Mouse (Mus musculus) heart, adult 2 months (tissue): ENCODE measurements around the gene Nelfcd. TPM values are rescaled to one million over a fixed set of nuclear protein-coding genes. Genes with fewer than 3 reads are reported as not detected.

Experiments
- DNase-seq, 2 experiments: peaks; one replicate each; pipeline ENCODE4 v3.0.0; 2021
- H3K27ac ChIP-seq: fragments of 200-600 bp; 2 replicates; pipeline ENCODE4 v1.8.1; 2022
- H3K27me3 ChIP-seq: fragments of 200-500 bp; 2 replicates; pipeline ENCODE4 v1.6.1; 2012; ENCODE audit warnings: mild to moderate bottlenecking, low read length, inconsistent platforms, mixed read lengths; ENCODE audit not compliant: control insufficient read depth, insufficient read depth
- H3K36me3 ChIP-seq: fragments of 200-500 bp; 2 replicates; pipeline ENCODE4 v1.6.1; 2012; ENCODE audit warnings: low read length, inconsistent platforms; ENCODE audit not compliant: control insufficient read depth, insufficient read depth
- H3K4me1 ChIP-seq: fragments of 200-500 bp; 2 replicates; pipeline ENCODE4 v1.6.1; 2011; ENCODE audit warnings: low read length; ENCODE audit not compliant: control insufficient read depth, insufficient read depth
- H3K4me3 ChIP-seq: fragments of 200-600 bp; 2 replicates; pipeline ENCODE4 v1.8.1; 2022
- H3K79me2 ChIP-seq: fragments of 200-500 bp; replicated peaks from 2 replicates; pipeline ENCODE4 v1.6.1; 2012; ENCODE audit warnings: mild to moderate bottlenecking, inconsistent platforms, low read length, moderate library complexity, mixed read lengths; ENCODE audit not compliant: control insufficient read depth, insufficient read depth
- H3K9ac ChIP-seq: fragments of 200-500 bp; 2 replicates; pipeline ENCODE4 v1.6.1; 2012; ENCODE audit warnings: low read depth, mild to moderate bottlenecking, control low read depth, inconsistent platforms, low read length, mixed read lengths
- CTCF ChIP-seq: fragments of 200-600 bp; IDR thresholded peaks from 2 replicates; pipeline ENCODE4 v1.8.1; 2022; ENCODE audit warnings: antibody characterized with exemption, mild to moderate bottlenecking, moderate library complexity
- EP300 ChIP-seq: fragments of 200-500 bp; IDR thresholded peaks from 2 replicates; pipeline ENCODE4 v1.6.1; 2011; ENCODE audit warnings: low read depth, low read length, control low read depth; ENCODE audit not compliant: insufficient read depth
- POLR2A ChIP-seq: fragments of 200-500 bp; IDR thresholded peaks from 2 replicates; pipeline ENCODE4 v1.6.1; 2011; ENCODE audit warnings: mild to moderate bottlenecking, low read depth, low read length, control low read depth; ENCODE audit not compliant: insufficient read depth
- WGBS: fragments of 180-500 bp; shearing (Covaris S2); methylation state at CpG from one replicate; pipeline ENCODE4 v1.1.7; 2018; 5-methylcytosine and 5-hydroxymethylcytosine counted together
- intact Hi-C: fragments of 180-260 bp; cut with DNase I; formaldehyde crosslinking; loops from one replicate; pipeline ENCODE4 v1.15.1; 2025
- long read RNA-seq: library from polyadenylated mRNA; stranded (forward); transcript quantifications from one replicate; pipeline ENCODE4 v2.0.0, GENCODE M21; 2021
- polyA plus RNA-seq: library from polyadenylated mRNA; depleted of rRNA; stranded (reverse); fragments of >200 nt; gene quantifications from 2 replicates; pipeline ENCODE4 v1.2.3, GENCODE M21; 2012; rRNA removed
- total RNA-seq, 2 experiments: library from RNA; stranded (reverse); gene quantifications; 2 replicates each; pipeline ENCODE4 v1.2.3; 2021

Nelfcd gene
- total RNA-seq (10 to 100 TPM; 26.5 to 30.3 TPM), polyA plus RNA-seq (38.1 and 47.5 TPM in 2 replicates)
- long read RNA-seq, transcript Nelfcd-202 (15 exons, 2,279 nt) = major isoform, 57 of 66 reads
- long read RNA-seq, partial matches to known transcripts = 1 of 66 reads
- long read RNA-seq, other reads (novel, unspliced or antisense) = 8 of 66 reads

DNA sequence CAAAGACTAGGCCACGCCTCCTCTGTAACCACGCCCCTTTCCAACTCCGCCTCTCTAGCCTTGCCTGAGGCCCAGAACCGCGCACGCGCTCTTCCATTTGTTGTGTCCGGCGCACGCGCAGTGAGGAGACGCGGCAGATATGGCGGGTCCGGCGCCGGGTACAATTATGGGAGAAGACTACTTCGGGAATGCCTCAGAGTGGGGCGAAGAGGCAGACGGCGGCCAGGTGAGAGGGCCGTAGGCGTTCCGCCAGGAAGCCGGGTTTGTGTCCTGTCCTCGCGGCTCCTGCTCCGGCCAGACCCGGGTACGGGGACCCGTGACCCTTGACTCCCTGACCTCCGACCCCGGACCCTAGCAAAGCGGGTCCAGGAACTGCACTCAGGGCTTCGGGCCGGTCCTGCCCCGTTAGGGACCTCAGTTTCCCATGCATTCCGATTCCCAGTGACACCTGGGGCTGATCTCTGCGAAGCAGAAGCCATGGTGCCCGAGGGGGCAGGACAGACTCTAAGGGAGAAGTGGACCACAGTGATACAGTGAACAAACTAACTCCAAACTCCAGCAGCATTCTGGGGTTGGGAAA lies at the start of gene Nelfcd:
TSS of gene Nelfcd (plus strand) at position 74 of the 580 bp plus-strand sequence.
- WGBS = under 1% methylated on average over 40 of the region's 40 CpGs
- TF ChIP-seq EP300 (0 out of 2 replicates have a peak, but pooled peaks have one; percentile 25), CTCF (no peak), POLR2A (peak; percentile 68)
- H3K36me3 ChIP-seq = no peaks in the 10 kb centered on the region
- H3K4me1 ChIP-seq = no peaks in the 10 kb centered on the region; the same call in 1 of the 2 replicates
- H3K27me3 ChIP-seq = no peaks in the 10 kb centered on the region
- H3K9ac ChIP-seq = peak within 1 kb of the TSS; percentile 92
- H3K79me2 ChIP-seq = peaks cover 3% of the 10 kb centered on the region; the same call in 1 of the 2 replicates
- peak; percentile 94 for DNase-seq
- intact Hi-C loops = loop anchor here (2.0 to 10.0 kb wide), 5 partner anchors 23 to 259 kb away; partner anchors contain the start of genes Ctsz and Prelid3b
- H3K27ac ChIP-seq = peak within 1 kb of the TSS; percentile 93
- H3K4me3 ChIP-seq = peak within 1 kb of the TSS; percentile 96

DNA sequence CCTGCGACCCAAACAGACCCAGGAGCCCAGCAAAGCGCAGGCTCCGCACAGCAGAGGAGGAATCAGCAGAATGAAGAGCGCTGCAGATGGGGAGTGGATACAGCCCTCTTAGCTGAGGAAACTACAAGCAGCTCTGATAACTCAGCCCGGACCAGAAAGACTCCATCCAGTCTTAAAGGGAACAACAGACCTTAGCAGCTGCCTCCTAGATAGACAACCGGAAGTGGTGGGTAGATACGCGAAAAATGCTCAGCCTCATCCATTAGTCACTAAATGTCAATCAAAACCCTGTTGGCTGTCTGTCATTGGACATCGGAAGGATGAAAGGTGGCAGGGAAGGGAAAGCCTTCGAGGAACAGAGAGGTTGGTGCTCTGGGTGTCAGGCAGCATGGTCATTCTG lies 49.0 kb upstream of the Nelfcd start:
- Histone ChIP-seq H3K4me3 (no peak overlapping the region), H3K4me1 (no peaks in the 10 kb centered on the region), H3K27me3 (no peaks in the 10 kb centered on the region), H3K36me3 (no peaks in the 10 kb centered on the region), H3K79me2 (no peaks in the 10 kb centered on the region), H3K27ac (no peak overlapping the region), H3K9ac (no peak overlapping the region)
- intact Hi-C loops = no loop called here
- TF ChIP-seq CTCF = no peak
- no peak for TF ChIP-seq POLR2A
- no peak for TF ChIP-seq EP300
- 76% methylated on average over 10 of the region's 10 CpGs for WGBS
- no peak for DNase-seq

DNA sequence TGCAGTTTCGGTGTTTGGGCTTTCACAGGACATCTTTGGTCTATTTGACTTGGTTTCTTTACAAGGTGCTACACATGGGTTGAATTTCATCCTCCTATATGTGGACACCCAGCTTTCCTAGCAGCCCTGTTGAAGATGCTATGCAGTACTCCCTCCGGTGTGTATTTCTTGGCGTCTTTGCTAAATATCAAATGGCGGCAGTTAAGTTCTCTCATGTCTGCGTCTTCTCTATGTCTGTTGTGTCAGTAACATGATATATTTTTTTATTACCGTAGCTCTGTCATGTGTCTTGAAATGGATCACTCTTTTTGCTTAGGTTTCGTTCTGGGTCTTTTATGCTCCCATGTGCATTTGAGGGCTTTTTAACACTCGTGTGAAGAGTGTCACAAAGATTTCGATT lies 34.6 kb upstream of the Nelfcd start:
- Histone ChIP-seq H3K4me1 (no peaks in the 10 kb centered on the region), H3K36me3 (no peaks in the 10 kb centered on the region), H3K27ac (no peak overlapping the region), H3K27me3 (no peaks in the 10 kb centered on the region), H3K4me3 (no peak overlapping the region), H3K79me2 (no peaks in the 10 kb centered on the region), H3K9ac (no peak overlapping the region)
- no peak for DNase-seq
- no peak for TF ChIP-seq POLR2A
- no peak for TF ChIP-seq EP300
- no peak for TF ChIP-seq CTCF
- intact Hi-C loops = no loop called here
- WGBS = 86% methylated on average over 9 of the region's 9 CpGs

DNA sequence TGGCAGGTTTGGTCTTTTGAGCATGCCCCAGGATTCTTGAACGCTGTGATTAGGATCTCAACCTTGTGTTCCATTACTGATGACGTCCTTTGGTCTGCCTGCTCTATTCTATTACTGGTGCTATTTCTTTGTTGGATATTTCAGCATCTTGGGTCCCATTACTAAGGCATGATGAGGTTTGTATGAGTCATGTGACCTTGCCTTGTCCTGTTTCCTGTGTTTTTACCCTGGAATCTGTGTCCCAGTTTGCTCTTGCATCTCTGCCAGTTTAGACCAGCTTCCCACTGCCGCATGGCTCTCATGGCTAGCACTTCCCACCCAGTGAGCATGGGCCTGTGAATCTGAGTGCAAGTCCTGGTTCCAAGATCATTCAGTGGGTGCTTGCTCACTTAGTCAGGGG lies 23.7 kb upstream of the Nelfcd start:
- WGBS = 83% methylated on average over 3 of the region's 3 CpGs
- TF ChIP-seq EP300 (no peak), CTCF (no peak), POLR2A (no peak)
- intact Hi-C loops = no loop called here

DNA sequence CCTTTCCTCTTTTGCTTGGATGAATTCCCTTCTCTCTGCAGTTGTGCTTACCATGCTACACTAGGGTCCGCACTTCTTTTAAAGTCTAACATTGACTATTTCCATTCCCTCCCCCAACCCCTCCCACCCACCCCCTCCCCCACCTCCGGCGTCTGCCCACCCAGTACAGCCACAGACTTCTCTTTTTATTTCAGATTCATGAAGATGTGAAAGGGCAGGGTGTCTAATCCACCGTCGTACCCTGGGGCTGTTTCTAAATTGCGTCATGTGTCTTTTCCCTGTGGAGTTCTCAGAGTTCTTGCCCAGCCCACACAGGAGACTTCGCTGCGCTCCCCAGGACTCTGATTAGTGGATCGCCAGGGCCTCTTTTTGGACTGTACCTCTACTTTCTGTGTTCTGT lies 23.1 kb upstream of the Nelfcd start:
- H3K79me2 ChIP-seq = no peaks in the 10 kb centered on the region
- H3K27me3 ChIP-seq = no peaks in the 10 kb centered on the region
- H3K9ac ChIP-seq = no peak overlapping the region
- H3K4me1 ChIP-seq = no peaks in the 10 kb centered on the region
- TF ChIP-seq POLR2A = no peak
- no peak for TF ChIP-seq EP300
- TF ChIP-seq CTCF = no peak
- WGBS = 80% methylated on average over 9 of the region's 9 CpGs
- H3K4me3 ChIP-seq = no peak overlapping the region
- no peak overlapping the region for H3K27ac ChIP-seq
- no peaks in the 10 kb centered on the region for H3K36me3 ChIP-seq
- intact Hi-C loops = no loop called here
- no peak for DNase-seq

More for the DNA sequence above, 23.7 kb upstream of the Nelfcd start:
- H3K27me3 ChIP-seq = no peaks in the 10 kb centered on the region
- H3K79me2 ChIP-seq = no peaks in the 10 kb centered on the region
- H3K4me1 ChIP-seq = no peaks in the 10 kb centered on the region
- H3K36me3 ChIP-seq = no peaks in the 10 kb centered on the region
- H3K9ac ChIP-seq = no peak overlapping the region
- H3K4me3 ChIP-seq = no peak overlapping the region
- no peak for DNase-seq
- H3K27ac ChIP-seq = no peak overlapping the region

DNA sequence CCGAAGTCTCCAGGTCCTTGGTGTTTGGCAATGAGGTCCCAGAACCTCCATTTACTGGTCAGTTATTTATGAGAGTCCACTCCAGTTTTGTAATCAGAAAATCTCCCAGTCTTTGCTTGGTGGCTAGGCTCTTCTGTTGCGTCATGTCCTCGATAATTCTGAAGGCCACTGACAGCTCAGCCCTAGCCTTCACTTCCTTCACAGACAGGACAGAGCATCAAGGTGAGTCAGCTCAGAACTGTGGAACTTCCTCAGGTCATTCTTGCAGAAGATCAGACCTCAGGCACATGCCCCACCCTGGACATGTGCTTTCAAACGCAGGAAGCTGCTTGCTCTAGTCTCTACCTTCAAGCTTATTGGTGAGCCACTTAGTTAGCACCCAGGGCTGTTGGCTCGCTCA lies 22.2 kb upstream of the Nelfcd start:
- no peaks in the 10 kb centered on the region for H3K4me1 ChIP-seq
- no peak overlapping the region for H3K4me3 ChIP-seq
- H3K36me3 ChIP-seq = no peaks in the 10 kb centered on the region
- H3K27me3 ChIP-seq = no peaks in the 10 kb centered on the region
- no peak for DNase-seq
- H3K27ac ChIP-seq = no peak overlapping the region
- WGBS = 56% methylated on average over 5 of the region's 5 CpGs
- H3K9ac ChIP-seq = no peak overlapping the region
- intact Hi-C loops = no loop called here
- no peaks in the 10 kb centered on the region for H3K79me2 ChIP-seq
- no peak for TF ChIP-seq POLR2A
- no peak for TF ChIP-seq CTCF
- no peak for TF ChIP-seq EP300
